Mouse (Mus musculus) midbrain, postnatal 0 days (tissue): ENCODE results near the gene Gpt2. TPM values are rescaled to one million over a fixed set of nuclear protein-coding genes. Genes with fewer than 3 reads are reported as not detected.
A peak's percentile ranks its signal among the peaks of the same experiment; 100 is the strongest.

ENCODE experiments used
- ATAC-seq: fragments of 200-750 bp; cut with Nextera tagmentation; 2 replicates; pipeline ENCODE4 v1.8.0; 2017; ENCODE audit warnings: moderate number of reproducible peaks, mild to moderate bottlenecking, moderate TSS enrichment, moderate library complexity; ENCODE audit not compliant: low FRiP score
- DNase-seq: peaks from one replicate; pipeline ENCODE4 v3.0.0-alpha.2; 2015; ENCODE audit warnings: low spot score
- H3K27ac ChIP-seq: fragments of 300-500 bp; sonication (generic); 2 replicates; pipeline ENCODE4 v1.5.1; 2014; ENCODE audit warnings: low read depth, mild to moderate bottlenecking, low read length, mixed read lengths
- H3K27me3 ChIP-seq: fragments of 300-500 bp; sonication (generic); 2 replicates; pipeline ENCODE4 v1.6.1; 2014; ENCODE audit warnings: low read length, control low read depth, mixed read lengths; ENCODE audit not compliant: insufficient read depth
- H3K36me3 ChIP-seq: fragments of 300-500 bp; sonication (generic); 2 replicates; pipeline ENCODE4 v1.6.1; 2014; ENCODE audit warnings: low read length, control low read depth, mixed read lengths; ENCODE audit not compliant: insufficient read depth
- H3K4me1 ChIP-seq: fragments of 300-500 bp; sonication (generic); 2 replicates; pipeline ENCODE4 v1.6.1; 2014; ENCODE audit warnings: mild to moderate bottlenecking, control low read depth, antibody characterized with exemption, low read length, mixed read lengths; ENCODE audit not compliant: insufficient read depth
- H3K4me2 ChIP-seq: fragments of 300-500 bp; sonication (generic); 2 replicates; pipeline ENCODE4 v1.6.1; 2014; ENCODE audit warnings: low read depth, mild to moderate bottlenecking, low read length, mixed read lengths; ENCODE audit not compliant: poor library complexity, severe bottlenecking
- H3K4me3 ChIP-seq: fragments of 300-500 bp; sonication (generic); 2 replicates; pipeline ENCODE4 v1.5.1; 2014; ENCODE audit warnings: low read depth, mild to moderate bottlenecking, low read length, moderate library complexity
- H3K9ac ChIP-seq: fragments of 300-500 bp; sonication (generic); replicated peaks from 2 replicates; pipeline ENCODE4 v1.6.1; 2014; ENCODE audit warnings: mild to moderate bottlenecking, low read length, moderate library complexity, mixed read lengths; ENCODE audit not compliant: poor library complexity, severe bottlenecking
- H3K9me3 ChIP-seq: fragments of 300-500 bp; sonication (generic); 2 replicates; pipeline ENCODE4 v1.6.1; 2016; ENCODE audit warnings: low read length, control low read depth
- CTCF ChIP-seq: IDR thresholded peaks from 2 replicates; pipeline ENCODE4 v1.5.1; 2016; ENCODE audit warnings: antibody characterized with exemption, mild to moderate bottlenecking
- WGBS: fragments of 180-500 bp; shearing (Covaris S2); extraction: QIAGEN DNeasy Blood & Tissue Kit; methylation state at CpG from one replicate; pipeline ENCODE4 v1.1.7; 2014; 5-methylcytosine and 5-hydroxymethylcytosine counted together
- polyA plus RNA-seq: library from polyadenylated mRNA; unstranded; fragments of >200 nt; fragmentation: Nextera tagmentation; extraction: Ambion mirVana; gene quantifications from 2 replicates; pipeline ENCODE4 v1.2.1, GENCODE M21; 2015
- total RNA-seq: library from RNA; depleted of rRNA; stranded (reverse); fragments of >200 nt; gene quantifications from 2 replicates; pipeline ENCODE4 v1.2.3, GENCODE M21; 2014

The Gpt2 gene
- total and polyA plus RNA-seq, 2 experiments from 2014 or later, result 29.2 to 69.4 TPM

GRCm38 (mm10) chr8:85488631-85489030 is 3.7 kb upstream of the Gpt2 start:
- DNase-seq, result no peak
- Histone ChIP-seq H3K9me3 (no peaks in the 10 kb centered on the region), H3K9ac (no peak overlapping the region), H3K27me3 (no peaks in the 10 kb centered on the region), H3K4me3 (no peak overlapping the region), H3K4me2 (no peak overlapping the region), H3K4me1 (peaks cover 2% of the 10 kb centered on the region; the same call in 1 of the 2 replicates), H3K27ac (no peak overlapping the region), H3K36me3 (no peaks in the 10 kb centered on the region)
- no peak for TF ChIP-seq CTCF
- no peak for ATAC-seq

GRCm38 (mm10) chr8:85489546-85489945 is 2.8 kb upstream of the Gpt2 start:
- Histone ChIP-seq H3K27ac (no peak overlapping the region), H3K4me1 (peaks cover 6% of the 10 kb centered on the region; the same call in 1 of the 2 replicates), H3K9me3 (no peaks in the 10 kb centered on the region), H3K4me2 (no peak overlapping the region), H3K9ac (no peak overlapping the region), H3K4me3 (no peak overlapping the region), H3K27me3 (no peaks in the 10 kb centered on the region), H3K36me3 (no peaks in the 10 kb centered on the region)
- 94% methylated on average over 8 of the region's 8 CpGs for WGBS
- no peak for DNase-seq
- no peak for TF ChIP-seq CTCF
- ATAC-seq, result no peak

GRCm38 (mm10) chr8:85492940-85493931 is 860 bp downstream of the Gpt2 start:
- DNase-seq (peak; percentile 74), ATAC-seq (peak; percentile 24)
- Histone ChIP-seq H3K27me3 (no peaks in the 10 kb centered on the region), H3K36me3 (peaks cover 4% of the 10 kb centered on the region; the same call in 1 of the 2 replicates), H3K9ac (peak overlapping the region; percentile 91), H3K9me3 (no peaks in the 10 kb centered on the region), H3K4me2 (peak overlapping the region; percentile 85), H3K4me1 (peaks cover 6% of the 10 kb centered on the region; the same call in 1 of the 2 replicates), H3K4me3 (peak overlapping the region; percentile 90), H3K27ac (peak overlapping the region; percentile 74)
- TF ChIP-seq CTCF, result peak; percentile 23; the same call in 1 of the 2 replicates
- 6% methylated on average over 49 of the region's 49 CpGs for WGBS

- 81% methylated on average over 5 of the region's 5 CpGs for WGBS
- H3K36me3 ChIP-seq, result peaks cover 9% of the 10 kb centered on the region; the same call in 1 of the 2 replicates
- H3K27ac ChIP-seq, result no peak overlapping the region
- no peak overlapping the region for H3K4me3 ChIP-seq
- TF ChIP-seq CTCF, result no peak
- no peak for ATAC-seq
- no peak overlapping the region for H3K4me2 ChIP-seq
- no peaks in the 10 kb centered on the region for H3K27me3 ChIP-seq
- peaks cover 6% of the 10 kb centered on the region; the same call in 1 of the 2 replicates for H3K4me1 ChIP-seq
- H3K9ac ChIP-seq, result no peak overlapping the region
- no peaks in the 10 kb centered on the region for H3K9me3 ChIP-seq
- no peak for DNase-seq
Observed at GRCm38 (mm10) chr8:85496125-85496524, 3.7 kb downstream of the Gpt2 start.

GRCm38 (mm10) chr8:85496778-85497177 is 4.4 kb downstream of the Gpt2 start:
- Histone ChIP-seq H3K4me2 (no peak overlapping the region), H3K4me1 (peaks cover 6% of the 10 kb centered on the region; the same call in 1 of the 2 replicates)
- 89% methylated on average over 4 of the region's 4 CpGs for WGBS

GRCm38 (mm10) chr8:85498577-85498976 is 6.2 kb downstream of the Gpt2 start:
- Histone ChIP-seq H3K4me3 (no peak overlapping the region), H3K4me2 (no peak overlapping the region), H3K9ac (no peak overlapping the region), H3K27ac (peak overlapping the region; percentile 32; the same call in 1 of the 2 replicates), H3K4me1 (peaks cover 4% of the 10 kb centered on the region; the same call in 1 of the 2 replicates), H3K36me3 (peaks cover 11% of the 10 kb centered on the region; the same call in 1 of the 2 replicates), H3K27me3 (no peaks in the 10 kb centered on the region), H3K9me3 (no peaks in the 10 kb centered on the region)
- TF ChIP-seq CTCF, result no peak
- ATAC-seq (no peak), DNase-seq (no peak)
- 21% methylated on average over 2 of the region's 2 CpGs for WGBS

More at GRCm38 (mm10) chr8:85496778-85497177, 4.4 kb downstream of the Gpt2 start:
- no peak for DNase-seq
- Histone ChIP-seq H3K4me3 (no peak overlapping the region), H3K36me3 (peaks cover 11% of the 10 kb centered on the region; the same call in 1 of the 2 replicates), H3K9me3 (no peaks in the 10 kb centered on the region), H3K9ac (no peak overlapping the region), H3K27me3 (no peaks in the 10 kb centered on the region), H3K27ac (no peak overlapping the region)
- TF ChIP-seq CTCF, result no peak
- ATAC-seq, result no peak
